Mouse (Mus musculus): Measurements from ENCODE around the gene Gm5089.

Gene Gm5089

GRCm38 (mm10) chr14:122426529-122427203 is 24.2 kb downstream of the Gm5089 start:
- DNase-seq (ENCODE audit: low read depth, low spot score) = no peak

- no peak for DNase-seq (ENCODE audit: low read depth, low spot score)
Measured at GRCm38 (mm10) chr14:122424441-122424840, 26.5 kb downstream of the Gm5089 start.

GRCm38 (mm10) chr14:122416166-122416771 is 34.6 kb downstream of the Gm5089 start:
- DNase-seq (ENCODE audit: low read depth, low spot score) = peak; percentile 96

DNA sequence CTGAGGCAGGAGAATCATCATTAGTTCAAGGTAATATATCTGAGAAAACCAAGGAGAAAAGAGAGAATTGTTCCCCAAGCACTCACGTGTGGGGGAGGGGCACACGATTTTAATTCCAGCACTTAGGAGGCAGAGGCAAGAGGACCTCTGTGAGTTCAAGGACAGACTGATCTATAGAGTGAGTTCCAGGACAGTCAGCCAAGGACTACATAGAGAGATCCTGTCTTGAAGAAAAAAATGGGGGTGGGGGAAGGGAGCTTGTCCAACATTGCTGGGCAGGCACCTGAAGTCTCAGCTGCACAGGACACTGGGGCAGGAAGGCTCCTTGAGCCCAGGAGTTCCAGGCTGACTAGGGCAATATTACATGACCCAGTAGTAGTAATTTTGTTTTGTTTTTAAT is 36.1 kb downstream of the Gm5089 start:
- DNase-seq (ENCODE audit: low read depth, low spot score) = peak; percentile 65

DNA sequence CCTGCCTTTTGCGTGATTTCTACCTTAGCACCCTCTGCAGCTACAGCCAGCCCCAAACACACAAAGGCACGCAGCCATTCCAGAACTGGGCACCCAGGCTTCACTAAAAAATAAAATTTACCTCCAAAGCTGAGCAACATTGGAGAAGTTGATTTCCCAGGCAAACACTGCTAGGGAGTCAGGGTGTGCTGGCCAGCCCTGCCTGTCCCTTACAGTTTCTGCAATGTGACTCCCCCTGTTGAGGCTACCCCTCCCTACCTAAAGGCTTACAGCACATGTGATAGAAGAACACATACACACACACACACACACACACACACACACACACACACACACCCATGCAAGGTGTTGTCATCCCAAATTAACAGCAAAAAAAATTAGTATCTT is 37.4 kb downstream of the Gm5089 start:
- no peak for DNase-seq (ENCODE audit: low read depth, low spot score)

- DNase-seq (ENCODE audit: low read depth, low spot score) = no peak
Measured at GRCm38 (mm10) chr14:122412841-122413541, 37.9 kb downstream of the Gm5089 start.

GRCm38 (mm10) chr14:122406541-122407219 is 44.2 kb downstream of the Gm5089 start:
- DNase-seq (ENCODE audit: low read depth, low spot score) = peak; percentile 42

- DNase-seq (ENCODE audit: low read depth, low spot score) = no peak
Measured at GRCm38 (mm10) chr14:122405897-122406540, 44.9 kb downstream of the Gm5089 start.

GRCm38 (mm10) chr14:122405236-122405635 is 45.7 kb downstream of the Gm5089 start:
- no peak for DNase-seq (ENCODE audit: low read depth, low spot score)

- no peak for DNase-seq (ENCODE audit: low read depth, low spot score)
Measured at GRCm38 (mm10) chr14:122404596-122405154, 46.2 kb downstream of the Gm5089 start.

DNA sequence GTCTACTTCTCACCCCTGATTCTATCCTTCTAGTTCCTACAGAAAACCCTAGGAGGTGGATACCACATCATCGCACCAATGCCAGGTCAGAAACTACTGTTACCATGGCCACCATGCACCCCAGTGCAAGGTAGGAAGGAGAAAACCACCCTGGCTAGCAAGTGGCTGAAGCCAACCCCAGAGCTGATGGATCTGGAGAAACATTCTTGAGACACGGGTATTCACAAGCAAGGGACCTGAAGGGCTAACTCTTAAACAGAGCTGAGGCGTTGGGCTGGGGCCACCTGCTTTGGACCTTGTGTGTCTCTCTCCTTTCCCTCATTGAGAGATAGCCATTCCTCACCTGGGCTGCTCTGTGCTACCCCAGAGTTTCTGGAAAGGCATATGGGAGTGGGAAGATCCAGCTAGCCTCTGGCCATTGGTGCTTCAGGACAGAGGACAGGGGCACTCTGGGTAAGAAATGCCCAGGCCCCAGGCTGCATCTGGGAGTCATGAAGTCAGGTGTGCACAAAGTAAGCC is 47.4 kb downstream of the Gm5089 start:
- DNase-seq (ENCODE audit: low read depth, low spot score) = no peak

- no peak for DNase-seq (ENCODE audit: low read depth, low spot score)
Measured at GRCm38 (mm10) chr14:122402716-122403258, 48.1 kb downstream of the Gm5089 start.

GRCm38 (mm10) chr14:122401886-122402285 is 49.0 kb downstream of the Gm5089 start:
- DNase-seq (ENCODE audit: low read depth, low spot score) = no peak

- no peak for DNase-seq (ENCODE audit: low read depth, low spot score)
Measured at GRCm38 (mm10) chr14:122399906-122400305, 51.0 kb downstream of the Gm5089 start.

DNA sequence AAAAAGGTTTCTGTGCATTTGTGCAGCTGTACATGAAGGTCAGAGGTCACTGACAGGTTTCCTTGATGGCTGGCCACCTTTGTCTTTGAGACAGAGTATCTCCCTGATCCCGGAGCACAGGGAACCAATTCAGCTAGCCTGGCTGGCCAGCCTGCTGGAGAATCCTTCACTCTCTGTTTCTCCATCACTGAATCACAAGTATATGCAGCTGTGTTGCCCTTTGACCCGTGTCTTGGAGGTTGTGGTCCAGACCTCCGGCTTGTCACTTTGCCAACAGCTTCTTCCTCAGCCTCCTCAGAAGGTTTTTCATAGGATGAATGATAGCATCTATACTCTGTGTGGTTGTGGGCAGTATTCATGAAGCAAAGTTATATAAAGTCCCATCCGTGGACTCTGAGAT is 52.2 kb downstream of the Gm5089 start:
- no peak for DNase-seq (ENCODE audit: low read depth, low spot score)

GRCm38 (mm10) chr14:122393119-122393518 is 57.8 kb downstream of the Gm5089 start:
- peak; percentile 44 for DNase-seq (ENCODE audit: low read depth, low spot score)

DNA sequence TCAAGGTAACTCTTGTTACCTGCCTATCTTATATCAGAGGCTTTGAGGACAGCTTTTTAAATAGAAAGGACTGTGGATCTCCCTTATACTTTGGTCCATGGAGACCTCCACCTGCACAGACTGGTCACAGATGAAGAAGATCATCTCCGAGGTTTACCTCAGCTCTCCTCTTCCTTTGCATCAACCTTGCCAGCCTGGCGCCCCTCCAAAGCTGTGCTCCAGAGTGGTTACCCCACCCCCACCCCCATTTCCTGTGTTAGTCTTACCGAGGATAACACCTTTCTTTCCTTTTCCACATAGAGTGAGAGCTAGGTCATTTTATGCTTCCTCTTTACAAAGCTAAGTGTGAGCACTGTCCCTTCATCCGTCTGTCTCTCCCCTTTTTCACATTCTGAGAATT is 60.0 kb downstream of the Gm5089 start:
- no peak for DNase-seq (ENCODE audit: low read depth, low spot score)

DNA sequence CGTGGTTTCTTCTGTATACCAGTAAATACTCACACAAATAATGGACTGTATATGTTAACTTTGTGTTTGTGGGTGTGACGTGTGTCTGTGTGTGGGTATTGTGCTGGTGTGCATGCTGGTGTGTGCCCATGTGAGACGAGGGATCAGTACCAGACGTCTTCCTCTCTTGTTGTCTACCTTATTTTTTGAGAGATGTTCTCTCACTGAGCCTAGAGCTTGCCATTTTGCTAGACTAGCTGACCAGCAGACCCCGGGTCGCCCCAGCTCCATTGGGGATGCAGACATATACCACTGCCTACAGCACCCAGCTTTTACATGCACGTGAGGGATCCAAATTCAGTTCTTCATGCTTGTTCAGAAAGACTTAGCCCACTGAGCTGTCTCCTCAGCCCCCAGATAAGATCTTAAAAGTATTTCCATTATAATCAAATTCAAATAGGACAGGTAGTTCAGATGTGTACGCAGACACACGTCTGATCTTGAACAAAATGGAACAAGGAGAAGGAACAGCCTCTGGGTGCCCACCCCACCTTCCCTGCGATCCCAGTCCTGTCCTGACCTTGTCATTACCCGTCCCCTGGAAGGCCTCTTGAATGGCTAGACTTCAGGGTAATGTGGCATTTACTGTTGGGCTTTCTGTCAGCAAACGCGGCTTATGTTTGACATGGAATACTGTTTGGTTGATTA is 61.1 kb downstream of the Gm5089 start:
- no peak for DNase-seq (ENCODE audit: low read depth, low spot score)

DNA sequence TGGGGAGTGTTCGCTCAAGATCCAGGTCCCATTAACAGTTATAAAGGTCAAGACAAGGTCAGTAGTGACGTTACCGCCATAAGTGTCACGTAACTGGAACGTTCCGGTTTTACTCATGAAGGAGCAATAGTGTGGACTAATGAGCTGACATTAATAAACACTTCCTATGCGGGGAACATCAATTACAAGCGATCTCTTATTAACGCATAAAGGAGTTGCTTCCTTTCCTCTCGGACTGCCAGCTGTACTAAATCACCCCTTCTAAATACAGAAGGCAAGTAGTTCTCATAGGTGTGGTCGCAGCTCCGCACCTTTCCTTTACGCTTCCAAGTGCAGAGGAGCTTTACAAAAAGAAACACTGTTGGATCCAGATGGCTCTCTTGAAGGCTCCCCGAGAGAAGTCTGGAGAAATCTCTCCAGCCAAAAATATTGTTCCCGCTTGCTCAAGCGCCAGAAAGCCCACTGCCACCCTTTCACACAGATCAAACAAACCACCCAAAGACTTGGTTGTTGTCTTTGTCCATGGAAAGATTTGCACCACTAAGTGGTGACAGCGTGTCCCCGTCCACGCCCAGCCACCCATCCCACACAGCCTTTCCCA is 62.4 kb downstream of the Gm5089 start:
- peak; percentile 43 for DNase-seq (ENCODE audit: low read depth, low spot score)

DNA sequence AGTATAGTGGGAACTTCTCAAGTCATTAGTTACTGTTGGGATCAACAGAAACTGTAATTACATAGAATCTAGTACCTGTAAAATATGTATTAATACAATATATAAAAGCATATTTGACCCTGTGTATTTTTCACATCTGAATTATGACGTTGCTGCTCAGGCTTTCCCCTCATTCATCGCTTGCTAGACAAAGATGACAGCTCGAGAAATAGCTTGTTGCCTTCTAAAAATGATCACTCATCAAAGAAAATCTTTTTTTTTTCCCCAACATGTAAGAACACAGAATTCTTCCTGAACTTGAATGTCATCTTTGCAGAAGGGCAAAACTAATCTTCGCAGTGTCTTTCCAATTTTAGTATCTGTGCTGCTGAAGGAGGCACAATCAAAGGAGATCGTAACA is 63.1 kb downstream of the Gm5089 start:
- no peak for DNase-seq (ENCODE audit: low read depth, low spot score)

Data from ZHBTc4 (cell line).